Mouse (Mus musculus) midbrain, embryonic 13.5 days (tissue): ENCODE results near the gene Nsf. TPM values are rescaled to one million over a fixed set of nuclear protein-coding genes. Genes with fewer than 3 reads are reported as not detected.

ENCODE experiments used
- ATAC-seq: fragments of 200-750 bp; cut with Nextera tagmentation; 2 replicates; pipeline ENCODE4 v1.8.0; 2017; ENCODE audit warnings: mild to moderate bottlenecking, moderate TSS enrichment, moderate library complexity
- H3K27ac ChIP-seq: fragments of 300-500 bp; sonication (generic); 2 replicates; pipeline ENCODE4 v1.5.1; 2015; ENCODE audit warnings: inconsistent platforms, mild to moderate bottlenecking, moderate library complexity
- H3K27me3 ChIP-seq: fragments of 300-500 bp; sonication (generic); 2 replicates; pipeline ENCODE4 v1.6.1; 2015; ENCODE audit warnings: mild to moderate bottlenecking, inconsistent platforms
- H3K36me3 ChIP-seq: fragments of 300-500 bp; sonication (generic); 2 replicates; pipeline ENCODE4 v1.6.1; 2015; ENCODE audit warnings: mild to moderate bottlenecking, inconsistent platforms
- H3K4me1 ChIP-seq: fragments of 300-500 bp; sonication (generic); replicated peaks from 2 replicates; pipeline ENCODE4 v1.6.1; 2015; ENCODE audit warnings: inconsistent platforms
- H3K4me2 ChIP-seq: fragments of 300-500 bp; sonication (generic); replicated peaks from 2 replicates; pipeline ENCODE4 v1.6.1; 2015; ENCODE audit warnings: moderate library complexity, mild to moderate bottlenecking, inconsistent platforms
- H3K4me3 ChIP-seq: fragments of 300-500 bp; sonication (generic); replicated peaks from 2 replicates; pipeline ENCODE4 v1.5.1; 2015; ENCODE audit warnings: mild to moderate bottlenecking, inconsistent platforms
- H3K9ac ChIP-seq: fragments of 300-500 bp; sonication (generic); replicated peaks from 2 replicates; pipeline ENCODE4 v1.6.1; 2015; ENCODE audit warnings: mild to moderate bottlenecking, inconsistent platforms
- H3K9me3 ChIP-seq: fragments of 300-500 bp; sonication (generic); 2 replicates; pipeline ENCODE4 v1.6.1; 2016; ENCODE audit warnings: mild to moderate bottlenecking, inconsistent platforms
- WGBS: fragments of 180-500 bp; shearing (Covaris S2); methylation state at CpG from one replicate; pipeline ENCODE4 v1.1.7; 2015; 5-methylcytosine and 5-hydroxymethylcytosine counted together
- polyA plus RNA-seq: library from polyadenylated mRNA; unstranded; fragments of >200 nt; fragmentation: Nextera tagmentation; extraction: Ambion mirVana; gene quantifications from 2 replicates; pipeline ENCODE4 v1.2.1, GENCODE M21; 2015

Gene Nsf
- polyA plus RNA-seq, 1 experiment from 2014 or later: 113 TPM

GRCm38 (mm10) chr11:103979381-103979780 is 25.5 kb upstream of the Nsf start:
- H3K36me3 ChIP-seq: peaks cover 91% of the 10 kb centered on the region
- no peak for ATAC-seq
- no peaks in the 10 kb centered on the region for H3K27me3 ChIP-seq
- H3K27ac ChIP-seq: no peak overlapping the region
- H3K4me1 ChIP-seq: peaks cover 8% of the 10 kb centered on the region
- H3K4me2 ChIP-seq: no peak overlapping the region
- no peaks in the 10 kb centered on the region for H3K9me3 ChIP-seq
- H3K9ac ChIP-seq: no peak overlapping the region
- WGBS: 91% methylated on average over 4 of the region's 4 CpGs
- no peak overlapping the region for H3K4me3 ChIP-seq

- Histone ChIP-seq H3K4me1 (peaks cover 35% of the 10 kb centered on the region), H3K9me3 (no peaks in the 10 kb centered on the region), H3K36me3 (peaks cover 56% of the 10 kb centered on the region), H3K9ac (no peak overlapping the region), H3K4me2 (no peak overlapping the region), H3K4me3 (no peak overlapping the region), H3K27ac (no peak overlapping the region), H3K27me3 (no peaks in the 10 kb centered on the region)
- no peak for ATAC-seq
- 84% methylated on average over 3 of the region's 3 CpGs for WGBS
Measured at GRCm38 (mm10) chr11:103970876-103971275, 17.0 kb upstream of the Nsf start.

DNA sequence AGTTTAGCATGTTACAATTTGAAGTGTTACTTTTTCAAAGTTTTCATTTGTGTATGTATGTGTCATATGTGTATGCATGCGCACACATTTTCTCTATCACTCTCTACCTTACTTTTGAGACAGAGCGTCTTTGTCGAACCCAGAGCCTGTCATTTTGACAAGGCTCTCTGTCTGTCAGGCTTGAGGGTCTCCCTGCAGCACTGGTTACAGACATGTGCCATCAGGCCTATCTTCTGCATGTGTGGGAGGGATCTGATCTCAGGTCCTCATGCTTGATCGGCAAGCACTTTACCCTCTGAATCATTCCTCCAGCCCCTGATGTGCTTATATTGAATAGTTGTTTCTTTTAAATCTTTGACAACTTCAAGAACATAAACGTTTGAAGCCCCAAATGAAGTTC is 15.4 kb upstream of the Nsf start:
- WGBS: 92% methylated on average over 5 of the region's 5 CpGs
- no peak for ATAC-seq
- H3K4me3 ChIP-seq: no peak overlapping the region
- no peaks in the 10 kb centered on the region for H3K9me3 ChIP-seq
- H3K36me3 ChIP-seq: peaks cover 40% of the 10 kb centered on the region
- H3K4me2 ChIP-seq: no peak overlapping the region
- H3K9ac ChIP-seq: no peak overlapping the region
- no peak overlapping the region for H3K27ac ChIP-seq
- no peaks in the 10 kb centered on the region for H3K27me3 ChIP-seq
- H3K4me1 ChIP-seq: peaks cover 35% of the 10 kb centered on the region

- H3K9me3 ChIP-seq: no peaks in the 10 kb centered on the region
- H3K27ac ChIP-seq: peak overlapping the region; percentile 94
- peak overlapping the region; percentile 81 for H3K4me2 ChIP-seq
- H3K9ac ChIP-seq: peak overlapping the region; percentile 90
- WGBS: 2% methylated on average over 20 of the region's 20 CpGs
- peaks cover 20% of the 10 kb centered on the region for H3K36me3 ChIP-seq
- peak overlapping the region; percentile 89 for H3K4me3 ChIP-seq
- no peaks in the 10 kb centered on the region for H3K27me3 ChIP-seq
- ATAC-seq: no peak
- H3K4me1 ChIP-seq: peaks cover 35% of the 10 kb centered on the region
Measured at GRCm38 (mm10) chr11:103967106-103967735, 13.4 kb upstream of the Nsf start.

DNA sequence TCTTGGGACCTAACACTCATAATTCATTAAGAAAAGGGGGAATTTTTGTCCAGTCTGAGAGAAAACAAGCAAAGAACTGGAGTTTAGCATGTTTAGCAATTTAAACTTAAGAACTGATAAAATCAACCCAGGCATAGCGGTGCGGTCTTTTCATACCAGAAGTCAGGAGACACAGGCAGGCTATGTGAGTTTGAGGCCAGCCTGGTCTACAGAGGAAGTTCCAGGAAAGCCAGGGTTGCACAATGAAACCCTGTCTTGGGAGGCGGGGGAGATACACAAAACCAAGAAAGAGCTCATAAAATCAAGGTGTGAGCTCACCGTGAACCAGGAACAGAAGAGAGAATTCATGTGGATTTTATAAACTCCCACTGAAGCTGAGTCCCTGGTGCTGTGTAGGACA is 3.0 kb upstream of the Nsf start:
- H3K4me3 ChIP-seq: no peak overlapping the region
- no peak overlapping the region for H3K9ac ChIP-seq
- 92% methylated on average over 4 of the region's 4 CpGs for whole genome bisulfite sequencing
- H3K36me3 ChIP-seq: no peaks in the 10 kb centered on the region
- peaks cover 24% of the 10 kb centered on the region for H3K4me1 ChIP-seq
- H3K9me3 ChIP-seq: no peaks in the 10 kb centered on the region
- no peak overlapping the region for H3K27ac ChIP-seq
- H3K27me3 ChIP-seq: no peaks in the 10 kb centered on the region
- H3K4me2 ChIP-seq: no peak overlapping the region
- ATAC-seq: no peak

GRCm38 (mm10) chr11:103953032-103953895 is 592 bp downstream of the Nsf start:
- H3K9ac ChIP-seq: peak overlapping the region; percentile 90
- H3K36me3 ChIP-seq: no peaks in the 10 kb centered on the region
- H3K4me1 ChIP-seq: peaks cover 25% of the 10 kb centered on the region
- H3K4me2 ChIP-seq: peak overlapping the region; percentile 67
- ATAC-seq: peak; percentile 89
- H3K9me3 ChIP-seq: no peaks in the 10 kb centered on the region
- peak overlapping the region; percentile 84 for H3K27ac ChIP-seq
- H3K27me3 ChIP-seq: no peaks in the 10 kb centered on the region
- WGBS: 2% methylated on average over 32 of the region's 32 CpGs
- peak overlapping the region; percentile 78 for H3K4me3 ChIP-seq

DNA sequence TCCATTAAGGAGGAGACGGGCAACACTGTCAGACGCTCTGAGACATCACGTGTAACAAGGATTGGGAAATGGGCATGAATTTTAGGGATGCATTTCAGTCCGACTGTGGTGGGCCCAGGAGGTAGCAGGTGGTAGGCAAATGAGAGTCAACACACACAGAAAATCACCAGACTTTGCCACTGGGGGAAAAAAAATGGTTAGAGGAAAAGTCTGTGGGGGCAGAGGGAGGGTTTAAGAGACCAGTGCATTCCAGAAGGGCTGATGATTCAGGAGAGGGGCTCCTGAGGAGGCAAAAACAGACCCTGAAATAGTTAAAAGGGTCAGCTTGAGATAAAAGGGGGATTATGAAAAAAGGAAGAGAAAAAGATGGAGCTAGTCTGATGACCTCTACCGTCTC is 1.2 kb downstream of the Nsf start:
- 37% methylated on average over 5 of the region's 5 CpGs for WGBS
- Histone ChIP-seq H3K4me3 (peak overlapping the region; percentile 78), H3K4me2 (peak overlapping the region; percentile 67), H3K27ac (no peak overlapping the region), H3K9me3 (no peaks in the 10 kb centered on the region), H3K4me1 (peaks cover 25% of the 10 kb centered on the region), H3K36me3 (no peaks in the 10 kb centered on the region), H3K27me3 (no peaks in the 10 kb centered on the region), H3K9ac (peak overlapping the region; percentile 90; the same call in 1 of the 2 replicates)
- no peak for ATAC-seq

- ATAC-seq: no peak
- Histone ChIP-seq H3K27ac (no peak overlapping the region), H3K4me2 (peak overlapping the region; percentile 67; the same call in 1 of the 2 replicates), H3K4me3 (no peak overlapping the region), H3K9ac (0 out of 2 replicates have a peak overlapping the region, but pooled peaks have one; percentile 16), H3K36me3 (0 out of 2 replicates have a peak, but pooled peaks cover 3% of the 10 kb centered on the region), H3K27me3 (no peaks in the 10 kb centered on the region), H3K9me3 (no peaks in the 10 kb centered on the region), H3K4me1 (peaks cover 25% of the 10 kb centered on the region)
- 81% methylated on average over 7 of the region's 7 CpGs for WGBS
Measured at GRCm38 (mm10) chr11:103951106-103951505, 2.8 kb downstream of the Nsf start.

GRCm38 (mm10) chr11:103948952-103949351 is 4.9 kb downstream of the Nsf start:
- Histone ChIP-seq H3K4me1 (peaks cover 25% of the 10 kb centered on the region), H3K9ac (no peak overlapping the region), H3K9me3 (no peaks in the 10 kb centered on the region), H3K27me3 (no peaks in the 10 kb centered on the region), H3K36me3 (0 out of 2 replicates have a peak, but pooled peaks cover 3% of the 10 kb centered on the region), H3K4me2 (no peak overlapping the region), H3K27ac (no peak overlapping the region), H3K4me3 (no peak overlapping the region)
- ATAC-seq: no peak
- WGBS: 93% methylated on average over 7 of the region's 7 CpGs

DNA sequence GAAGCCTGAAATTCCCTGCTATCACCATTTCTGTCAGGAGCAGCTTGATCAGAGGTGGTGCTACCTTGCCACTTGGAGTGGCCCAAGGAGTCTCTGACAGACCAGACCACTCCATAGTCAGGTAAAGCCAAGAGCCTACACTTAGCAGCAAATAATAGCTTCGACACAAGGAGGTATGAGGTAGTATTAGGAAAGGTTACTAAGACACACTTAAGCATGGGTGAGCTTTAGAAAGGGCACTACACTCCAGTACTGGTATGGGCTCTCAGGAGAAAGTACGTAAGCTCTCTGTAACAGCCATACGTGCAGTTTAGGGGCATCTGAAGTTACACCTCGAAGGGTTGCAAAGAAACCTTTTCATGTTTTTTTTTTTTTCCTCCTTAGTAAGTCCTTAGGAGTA is 11.1 kb downstream of the Nsf start:
- H3K27ac ChIP-seq: no peak overlapping the region
- H3K9me3 ChIP-seq: no peaks in the 10 kb centered on the region
- H3K4me3 ChIP-seq: no peak overlapping the region
- H3K4me1 ChIP-seq: no peaks in the 10 kb centered on the region
- H3K4me2 ChIP-seq: no peak overlapping the region
- peaks cover 3% of the 10 kb centered on the region; the same call in 1 of the 2 replicates for H3K36me3 ChIP-seq
- 91% methylated on average over 4 of the region's 4 CpGs for whole genome bisulfite sequencing
- no peak overlapping the region for H3K9ac ChIP-seq
- ATAC-seq: no peak
- no peaks in the 10 kb centered on the region for H3K27me3 ChIP-seq

DNA sequence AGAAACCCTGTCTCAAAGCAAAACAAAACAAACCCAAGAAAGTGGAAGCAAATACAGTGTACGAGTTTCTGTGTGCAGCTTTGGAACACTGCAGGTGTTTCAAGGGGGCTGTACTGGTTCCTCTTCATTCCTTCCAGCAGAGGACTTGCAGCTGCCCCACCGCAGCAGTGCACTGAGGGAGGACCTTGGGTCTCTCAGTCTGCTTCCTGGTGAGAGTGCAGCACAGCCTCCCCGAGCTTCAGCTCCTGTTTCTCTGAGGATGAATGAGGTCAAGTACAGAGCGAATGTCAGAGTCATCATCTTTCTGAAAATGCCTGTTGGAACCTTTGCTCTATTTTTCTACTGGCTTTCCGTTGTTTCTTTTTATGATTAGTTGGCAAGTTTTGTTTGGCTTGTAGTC is 12.5 kb downstream of the Nsf start:
- H3K27ac ChIP-seq: no peak overlapping the region
- H3K9ac ChIP-seq: no peak overlapping the region
- no peaks in the 10 kb centered on the region for H3K4me1 ChIP-seq
- H3K4me3 ChIP-seq: no peak overlapping the region
- 82% methylated on average over 5 of the region's 5 CpGs for WGBS
- H3K9me3 ChIP-seq: no peaks in the 10 kb centered on the region
- no peak for ATAC-seq
- no peak overlapping the region for H3K4me2 ChIP-seq
- H3K36me3 ChIP-seq: no peaks in the 10 kb centered on the region; the same call in 1 of the 2 replicates
- H3K27me3 ChIP-seq: no peaks in the 10 kb centered on the region

- Histone ChIP-seq H3K4me3 (no peak overlapping the region), H3K4me2 (no peak overlapping the region), H3K9me3 (no peaks in the 10 kb centered on the region), H3K27ac (no peak overlapping the region), H3K4me1 (no peaks in the 10 kb centered on the region), H3K27me3 (no peaks in the 10 kb centered on the region), H3K9ac (no peak overlapping the region), H3K36me3 (no peaks in the 10 kb centered on the region; the same call in 1 of the 2 replicates)
- ATAC-seq: no peak
- WGBS: 73% methylated on average over 6 of the region's 6 CpGs
Measured at GRCm38 (mm10) chr11:103940887-103941286, 13.0 kb downstream of the Nsf start.
